Mouse (Mus musculus) cerebellum, postnatal 10 days (tissue): ENCODE data around the gene Ms4a7.
"Not testable (repeated sequence)": the region's sequence is repeated elsewhere in the genome, so short reads cannot be mapped to it uniquely, and the experiment has no call there.

ENCODE experiments used
- DNase-seq, 2 experiments: peaks; one replicate each; pipeline ENCODE4 v3.0.0; 2021; ENCODE audit warnings: mixed read lengths in 2 of 2

The Ms4a7 gene

DNA sequence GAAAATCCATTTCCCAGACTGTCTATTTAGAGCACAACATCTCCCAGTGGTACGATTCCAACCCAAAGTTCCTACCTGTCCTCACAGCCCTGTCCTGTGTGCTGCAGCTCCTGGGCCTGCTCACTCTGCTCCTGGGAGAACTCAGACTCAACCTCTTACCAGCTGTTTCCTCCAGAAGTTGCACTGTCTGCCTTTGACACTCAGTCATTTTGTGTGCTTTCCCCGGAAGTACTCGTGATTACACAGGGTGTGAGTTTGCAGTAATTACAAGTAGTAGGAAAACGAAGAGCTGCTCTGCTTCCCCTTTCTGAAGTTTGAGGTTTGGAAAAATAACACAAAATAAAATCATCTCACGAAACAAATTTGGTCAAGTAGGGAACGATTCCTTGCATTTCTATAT, at the start of gene Ms4a7:
TSS of gene Ms4a7 (minus strand) at position 215 of the 400 bp plus-strand sequence.
- DNase-seq, result no peak

DNA sequence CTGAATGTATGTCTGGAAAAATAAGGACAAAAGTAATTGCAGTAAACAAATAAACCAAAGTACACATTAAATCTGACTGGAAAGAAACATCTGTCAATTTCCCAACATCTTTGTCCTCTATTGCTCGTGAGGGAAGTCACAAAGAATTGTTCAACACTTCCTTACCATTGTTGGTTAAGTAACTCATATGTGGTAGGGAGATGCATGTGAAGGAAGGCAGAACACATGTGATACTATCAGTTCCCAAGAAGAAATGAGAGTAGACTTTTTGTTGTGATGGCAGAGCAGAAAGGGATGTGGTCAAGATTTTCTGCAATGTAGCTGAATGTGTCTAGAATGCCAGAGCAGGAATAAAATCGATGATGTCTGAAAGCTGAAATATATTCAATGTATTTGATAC, 40.5 kb upstream of the Ms4a7 start:
- DNase-seq, result no peak

DNA sequence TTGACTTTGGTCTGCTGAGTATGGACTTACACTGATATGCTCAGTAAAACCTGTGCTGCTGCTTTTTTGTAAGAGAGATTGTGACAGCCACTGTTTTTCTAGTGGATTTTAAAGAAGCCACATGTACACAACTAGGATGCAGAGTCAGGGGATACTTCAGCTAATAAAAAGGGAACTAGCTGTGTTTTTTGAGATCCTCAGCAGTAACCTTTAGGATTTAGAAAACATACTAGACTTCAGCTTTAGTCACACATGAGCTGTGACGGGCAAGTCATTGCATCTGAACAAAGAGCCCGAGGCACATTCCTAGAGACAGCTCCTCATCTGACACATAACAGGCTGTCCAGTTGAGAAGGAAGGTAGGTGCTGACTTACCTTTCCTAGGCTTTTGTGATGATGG, 39.3 kb upstream of the Ms4a7 start, which contains the start of gene Ms4a4a:
TSS of gene Ms4a4a (plus strand) at position 251 of the 400 bp plus-strand sequence.
- no peak for DNase-seq

DNA sequence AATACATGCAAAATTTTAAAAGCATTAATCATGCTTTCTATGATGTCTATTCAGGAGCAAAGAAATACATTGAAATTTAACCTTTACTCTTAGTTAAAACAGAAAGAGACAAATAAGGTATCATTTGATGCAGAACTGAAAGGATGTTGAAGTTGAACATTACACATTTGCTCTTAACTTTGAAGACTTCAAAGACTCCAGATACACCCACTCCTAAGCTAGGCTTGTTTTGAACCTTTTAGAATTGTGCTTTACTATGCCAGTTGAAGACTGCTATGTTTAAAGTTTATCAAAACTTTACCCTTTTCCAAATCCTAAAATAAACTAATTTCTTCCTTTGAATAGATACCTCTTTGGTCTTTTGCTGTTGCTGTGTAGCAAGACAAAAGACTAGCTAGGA, 35.2 kb upstream of the Ms4a7 start:
- no peak for DNase-seq

DNA sequence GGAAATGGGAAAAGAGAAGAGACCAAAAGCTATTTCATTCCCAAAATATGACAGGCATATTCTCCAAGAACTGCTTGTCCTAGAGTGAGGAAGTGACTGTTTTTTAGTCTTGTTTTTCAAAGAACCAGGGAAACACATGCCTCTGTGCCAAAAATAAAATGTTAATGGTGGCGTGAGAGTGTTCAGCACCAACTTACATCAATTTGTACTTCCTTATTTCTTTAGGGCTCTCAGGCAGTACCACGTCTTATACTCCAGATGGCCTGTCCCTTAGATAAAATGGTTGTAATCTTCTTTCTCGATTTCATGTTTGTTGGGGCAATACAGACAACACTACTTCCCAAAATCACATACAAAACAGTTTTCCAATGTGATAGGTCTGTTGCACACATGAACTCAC, 32.4 kb upstream of the Ms4a7 start:
- no peak for DNase-seq

DNA sequence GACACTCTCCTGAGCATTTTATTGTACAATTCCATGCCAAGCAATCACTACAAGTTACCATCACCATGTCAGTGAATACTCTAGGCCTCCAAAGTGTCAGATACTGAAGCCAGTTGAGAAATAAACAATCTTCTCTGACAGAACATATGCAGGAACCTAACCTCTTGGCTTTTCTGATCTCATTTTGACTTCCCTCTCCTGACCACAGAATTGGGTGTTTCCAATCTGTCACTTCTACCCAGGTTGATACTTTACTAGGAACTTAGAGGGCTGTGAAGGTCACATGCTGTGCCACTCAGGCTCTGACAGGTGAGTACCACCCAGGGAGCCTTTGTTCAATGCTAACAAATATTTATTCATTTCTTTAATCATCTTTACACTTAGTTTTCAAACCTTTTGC, 26.1 kb upstream of the Ms4a7 start:
- DNase-seq, result no peak

DNA sequence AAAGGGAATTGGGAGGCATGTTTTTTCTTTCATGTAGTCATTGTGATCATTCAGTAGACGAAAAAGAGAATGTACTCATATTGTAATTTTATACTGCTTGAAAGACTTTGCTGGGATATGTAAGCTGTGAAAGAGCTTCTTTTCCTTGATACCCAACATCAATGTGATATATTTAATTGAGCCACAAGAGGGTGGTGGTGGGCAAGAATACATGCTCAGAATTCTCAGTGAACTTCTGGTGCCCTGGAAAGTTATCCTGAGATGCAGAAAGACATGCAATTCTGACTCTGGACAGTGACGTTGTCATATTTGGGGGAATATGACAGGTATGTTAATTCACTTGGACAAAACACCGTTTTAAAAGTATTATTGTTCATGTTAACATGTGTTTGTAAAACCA, 24.2 kb upstream of the Ms4a7 start:
- DNase-seq, result peak in 1 of 2 experiments; percentile 12

DNA sequence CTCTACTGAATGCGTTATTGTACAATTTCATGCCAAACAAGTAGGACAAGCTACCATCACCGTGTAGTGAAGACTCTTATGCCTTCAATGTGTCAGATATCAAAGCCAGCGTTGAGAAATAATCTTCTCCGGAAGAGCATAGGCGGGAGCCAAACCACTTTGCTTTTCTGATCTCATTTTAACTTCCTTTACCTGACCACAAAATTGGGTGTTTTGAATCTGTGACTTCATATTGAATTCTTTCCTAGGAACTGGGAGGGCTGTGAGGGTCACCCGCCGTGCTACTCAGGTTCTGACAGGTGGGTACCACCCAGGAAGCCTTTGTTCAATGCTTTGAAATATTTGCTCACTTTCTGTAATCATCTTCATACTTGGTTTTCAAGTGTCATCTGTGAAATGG, 19.8 kb upstream of the Ms4a7 start:
- no peak for DNase-seq

DNA sequence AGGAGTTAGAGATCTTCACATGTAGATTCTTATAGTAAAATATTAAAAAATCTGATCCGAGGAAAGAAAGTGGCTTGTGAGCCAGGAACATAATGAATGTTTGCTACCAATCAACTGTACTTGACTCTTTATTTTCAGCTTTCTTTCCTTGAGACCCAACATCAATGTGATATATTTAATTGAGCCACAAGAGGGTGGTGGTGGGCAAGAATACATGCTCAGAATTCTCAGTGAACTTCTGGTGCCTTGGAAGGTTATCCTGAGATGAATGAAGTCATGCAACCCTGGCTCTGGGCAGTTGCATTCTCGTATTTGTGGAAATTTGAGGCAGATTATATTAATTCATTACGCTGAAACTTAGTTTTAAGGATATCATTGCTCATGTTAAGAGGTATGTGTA, 15.9 kb upstream of the Ms4a7 start:
- DNase-seq, result peak; percentile 5 to 25

DNA sequence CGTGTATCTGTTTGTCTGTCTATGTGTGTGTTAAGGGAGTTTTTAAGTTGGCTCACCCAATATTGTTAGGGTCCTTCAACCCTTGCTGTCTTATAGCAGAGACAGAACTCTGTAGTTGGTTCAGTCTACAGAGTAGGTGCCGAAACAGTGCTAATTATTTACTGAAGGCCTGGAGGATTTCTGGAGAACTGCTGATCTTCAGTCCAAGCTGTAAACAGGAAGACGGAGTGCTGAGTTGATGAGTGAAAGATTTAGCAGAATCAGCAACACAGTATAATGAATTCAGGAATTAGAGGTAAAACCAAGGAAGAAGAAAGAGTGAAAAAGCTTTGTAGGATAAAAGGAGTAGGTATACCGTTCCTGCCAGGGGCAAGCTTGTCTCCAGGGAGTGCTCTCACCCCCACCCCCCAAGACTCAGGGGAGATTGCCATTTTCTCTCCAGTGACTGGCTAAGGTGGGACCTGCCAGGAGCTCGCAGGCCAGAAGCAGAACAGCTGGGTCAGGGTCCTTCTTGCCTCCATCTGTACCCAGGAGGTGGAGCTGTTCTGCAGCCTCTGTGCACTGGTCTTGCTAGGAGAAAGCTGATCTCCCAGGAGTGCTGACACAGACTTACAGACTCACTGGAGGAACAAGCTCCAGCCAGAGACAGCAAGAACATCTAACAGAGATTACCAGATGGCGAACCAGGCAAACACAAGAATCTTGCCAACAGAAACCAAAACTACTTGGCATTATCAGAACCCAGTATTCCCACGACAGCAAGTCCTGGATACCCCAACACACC, 13.9 kb upstream of the Ms4a7 start:
- peak; percentile 5 to 6 for DNase-seq

DNA sequence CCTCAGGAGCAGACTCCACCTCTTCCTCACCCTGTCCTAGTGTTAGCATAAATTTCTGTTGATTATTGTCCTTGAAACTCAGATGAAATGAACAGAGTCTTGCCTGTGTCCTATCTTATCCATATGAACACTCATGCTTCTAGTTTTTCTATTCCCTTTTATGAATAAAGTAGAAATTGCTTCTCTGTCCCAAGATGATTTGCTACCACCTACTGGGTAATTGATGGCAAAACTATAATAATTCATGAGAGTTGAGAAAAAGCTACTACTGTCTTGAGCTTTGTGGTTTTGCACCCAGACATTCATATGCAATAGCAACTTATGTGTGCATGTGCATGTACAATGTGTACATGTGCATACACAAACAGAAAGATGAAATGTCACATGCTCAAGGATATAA, 8.0 kb upstream of the Ms4a7 start:
- no peak for DNase-seq

DNA sequence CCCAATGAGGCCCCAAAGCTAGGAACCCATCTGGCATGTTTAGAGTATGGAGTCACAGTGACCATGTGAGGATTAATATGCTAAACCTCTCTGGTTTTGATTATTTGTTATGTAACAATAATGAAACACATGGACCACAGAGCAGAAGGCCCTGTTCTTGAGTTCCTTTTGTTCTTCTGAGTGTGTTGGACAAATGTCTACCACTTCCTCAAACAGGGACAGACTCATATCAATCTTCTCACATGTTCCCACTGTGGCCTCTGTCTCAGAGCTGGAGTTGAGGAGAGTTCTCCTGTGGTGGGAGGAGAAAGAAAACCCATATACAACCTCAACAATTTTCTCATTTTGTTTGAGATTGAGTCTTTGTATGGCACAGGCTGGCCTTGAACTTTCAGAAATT, 7.2 kb upstream of the Ms4a7 start:
- no peak for DNase-seq

DNA sequence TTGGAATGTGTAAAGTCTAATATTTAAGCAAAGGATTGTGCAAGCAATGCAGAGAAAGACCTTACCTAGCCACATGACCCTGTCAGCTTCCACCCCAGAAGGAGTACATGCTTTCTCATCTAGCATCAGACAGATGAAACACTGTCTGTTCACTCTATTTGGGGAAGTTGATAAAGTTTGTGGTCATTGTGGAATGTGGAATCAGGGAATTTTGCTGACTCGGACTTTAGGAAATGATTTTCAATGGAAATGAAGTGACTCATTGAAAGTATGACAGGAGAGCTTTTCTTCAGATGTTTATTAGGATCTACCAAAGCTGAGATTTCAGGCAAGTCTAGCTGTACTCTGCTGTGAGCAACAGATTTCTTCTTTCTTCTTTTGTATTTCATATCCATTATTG, 14.8 kb downstream of the Ms4a7 start:
- DNase-seq, result no peak

DNA sequence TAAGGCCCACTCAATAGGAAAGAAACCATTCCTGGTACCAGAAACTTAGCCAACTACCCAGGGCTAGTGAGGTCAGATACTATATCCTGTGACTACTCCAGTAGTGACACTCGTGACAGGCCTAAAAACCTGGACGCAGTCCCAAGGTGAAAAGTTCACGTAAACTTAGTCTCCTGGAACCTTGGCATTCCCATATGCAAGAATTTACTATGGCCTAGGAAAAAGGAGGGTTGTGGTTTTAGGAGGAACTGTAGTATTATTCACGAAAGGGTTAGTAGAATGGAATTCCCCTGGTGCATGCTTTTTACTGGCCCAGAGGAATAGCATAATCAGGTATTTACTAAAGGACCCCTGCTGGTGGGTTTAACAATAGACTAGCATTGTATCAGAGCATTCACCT, 19.2 kb downstream of the Ms4a7 start:
- DNase-seq, result no peak

DNA sequence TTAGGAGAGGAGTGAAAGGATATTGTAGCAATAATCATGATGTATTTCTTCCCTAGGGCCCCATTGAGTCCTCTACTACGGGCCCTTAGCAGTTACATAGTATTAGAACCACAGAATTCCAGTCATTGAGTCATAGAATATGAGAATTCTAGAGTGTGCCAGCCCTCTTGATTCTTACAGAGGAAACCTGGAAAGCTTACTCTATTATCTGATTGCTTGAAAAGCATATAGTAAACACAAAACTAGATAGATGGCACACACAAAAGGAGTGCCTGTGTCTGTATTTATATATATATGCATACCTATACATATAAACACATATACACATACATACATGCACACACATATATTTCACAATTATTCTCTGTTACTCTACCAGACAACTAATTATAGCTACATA, 21.6 kb downstream of the Ms4a7 start, which contains the start of gene Ms4a14:
TSS of gene Ms4a14 (minus strand) at position 101 of the 400 bp plus-strand sequence.
- DNase-seq, result no peak

DNA sequence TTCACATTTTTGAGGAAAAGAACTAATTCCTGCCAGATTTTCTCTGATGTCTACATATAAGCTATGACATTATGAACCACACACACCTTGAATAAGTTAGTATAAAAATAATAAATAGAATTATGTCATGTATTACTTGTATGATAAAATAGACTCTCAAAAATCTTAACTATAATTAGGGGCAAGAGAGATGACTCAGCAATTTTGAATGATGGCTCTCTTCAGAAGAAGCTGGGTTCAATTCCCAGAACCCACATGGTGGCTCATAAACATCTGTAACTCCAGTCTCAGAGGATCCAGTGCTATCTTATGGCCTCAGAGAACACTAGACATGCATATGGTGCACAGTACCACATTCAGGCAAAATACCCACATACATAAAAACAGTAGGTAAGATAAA, 27.1 kb downstream of the Ms4a7 start:
- DNase-seq, result no peak

DNA sequence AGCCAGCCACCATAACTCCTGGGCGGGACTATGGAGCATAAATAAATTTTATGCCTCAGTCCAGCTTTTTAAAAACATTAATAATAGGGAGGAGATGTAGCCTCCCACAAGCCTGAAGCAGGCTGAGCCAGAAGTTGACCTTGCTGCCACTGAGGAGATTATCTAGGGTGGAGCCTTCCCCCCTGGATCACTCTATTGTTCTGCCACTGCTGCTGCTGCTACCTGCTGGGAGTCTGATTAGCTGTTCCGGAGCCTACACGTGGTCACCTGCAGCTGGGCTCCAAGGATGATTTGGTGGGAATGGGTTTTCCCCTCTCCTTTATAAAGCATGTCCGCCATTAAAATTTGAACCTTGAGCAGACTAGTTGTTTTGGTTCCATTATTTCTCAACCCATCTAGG, 36.4 kb downstream of the Ms4a7 start:
- not testable (repeated sequence) for DNase-seq

DNA sequence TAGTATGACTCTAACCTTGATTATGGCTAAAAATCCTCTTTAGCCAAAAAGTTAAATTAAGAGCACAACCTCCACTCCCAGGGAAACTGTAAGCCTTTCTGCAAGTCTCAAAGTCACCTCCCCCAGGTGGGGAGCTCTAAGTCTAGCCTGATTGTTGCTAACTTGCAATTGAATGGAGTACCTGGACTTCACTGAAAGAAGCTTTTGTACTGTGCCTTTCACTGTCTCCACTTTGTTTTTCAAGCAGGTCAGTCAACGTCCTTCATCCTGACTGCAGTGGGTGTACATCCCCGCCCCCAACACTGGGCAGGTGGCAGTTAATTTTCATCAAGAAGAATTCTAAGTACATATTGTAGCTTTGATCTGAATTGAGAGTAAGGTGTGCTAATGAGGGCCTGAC, 37.0 kb downstream of the Ms4a7 start:
- DNase-seq, result no peak

DNA sequence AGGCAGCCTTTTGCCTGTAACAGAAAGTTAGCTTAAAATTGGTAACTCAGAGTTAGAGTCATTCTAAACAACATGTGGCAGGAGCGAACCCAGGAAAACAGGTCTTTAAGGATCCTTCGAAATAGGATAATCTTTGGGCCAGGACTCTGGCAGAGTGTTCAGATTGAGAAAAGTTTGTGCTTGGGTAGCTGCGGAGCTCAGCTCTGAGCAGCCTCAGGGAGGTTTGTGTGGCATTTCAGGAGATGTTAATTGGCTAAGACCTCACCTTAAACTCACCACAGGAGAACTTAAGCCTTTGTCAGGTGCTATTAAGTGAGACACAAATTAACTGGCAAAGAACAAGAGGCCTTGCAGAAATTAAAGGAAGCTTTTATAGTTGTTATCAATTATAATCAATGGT, 42.3 kb downstream of the Ms4a7 start:
- not testable (repeated sequence) for DNase-seq

DNA sequence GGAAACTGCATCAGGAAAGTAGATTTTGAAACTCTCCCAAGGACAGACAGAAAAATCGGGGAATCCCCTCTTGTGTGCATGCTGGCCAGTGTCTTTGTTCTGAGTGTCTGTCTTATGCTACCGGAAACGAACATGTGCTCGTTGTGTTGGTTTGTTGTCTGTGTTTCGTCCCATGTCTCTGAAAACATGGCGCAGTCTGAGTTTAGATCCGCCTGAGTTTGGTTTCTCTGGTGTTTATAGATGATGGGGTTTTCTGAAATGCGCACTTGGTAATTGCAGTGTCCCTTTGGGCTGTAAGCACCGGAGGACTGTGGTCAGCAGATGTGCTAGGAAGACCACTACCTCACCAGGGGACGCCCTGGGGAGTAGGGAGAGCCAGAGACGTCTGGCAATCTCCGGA, 43.0 kb downstream of the Ms4a7 start:
- no peak for DNase-seq

DNA sequence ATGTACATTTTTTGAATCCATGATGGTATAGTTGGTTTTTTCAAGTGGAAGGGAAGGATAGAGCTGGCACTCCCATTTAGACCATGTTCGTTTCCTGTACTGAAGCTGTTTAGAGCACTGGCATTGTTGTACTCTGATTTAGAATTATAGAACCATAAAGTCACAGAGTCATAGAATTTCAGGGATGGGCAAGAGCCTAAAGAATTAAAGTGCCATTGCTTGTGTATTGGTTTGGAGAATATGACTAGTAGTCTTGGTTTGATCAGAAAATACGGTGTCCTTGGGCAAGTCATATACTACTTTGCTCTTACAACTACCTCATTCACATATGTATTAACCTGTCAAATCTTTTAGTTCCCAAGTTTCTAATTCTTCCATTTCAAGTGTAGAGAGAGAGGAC, 52.2 kb downstream of the Ms4a7 start, which contains the start of gene Ms4a5:
TSS of gene Ms4a5 (minus strand) at position 101 of the 400 bp plus-strand sequence.
- DNase-seq, result no peak

DNA sequence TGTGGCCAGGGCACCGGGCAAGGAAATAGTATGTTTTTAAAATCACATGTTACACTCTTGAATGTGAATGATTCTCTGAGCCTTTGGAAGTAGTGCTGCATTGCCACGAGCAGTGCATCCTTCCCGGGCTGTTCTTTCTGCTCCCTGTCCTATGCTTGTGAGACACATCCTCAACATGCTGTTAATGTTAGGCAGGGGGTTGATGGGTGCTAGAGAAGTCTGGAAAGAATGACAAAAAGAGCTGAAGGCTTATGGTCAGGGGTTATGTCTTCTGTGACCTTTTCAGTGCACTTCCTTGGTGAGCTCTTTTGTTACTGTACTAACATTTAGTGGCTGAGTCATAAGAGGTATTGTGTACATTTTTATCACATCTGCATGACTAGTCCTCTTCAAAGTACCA, 55.7 kb downstream of the Ms4a7 start:
- DNase-seq, result no peak

DNA sequence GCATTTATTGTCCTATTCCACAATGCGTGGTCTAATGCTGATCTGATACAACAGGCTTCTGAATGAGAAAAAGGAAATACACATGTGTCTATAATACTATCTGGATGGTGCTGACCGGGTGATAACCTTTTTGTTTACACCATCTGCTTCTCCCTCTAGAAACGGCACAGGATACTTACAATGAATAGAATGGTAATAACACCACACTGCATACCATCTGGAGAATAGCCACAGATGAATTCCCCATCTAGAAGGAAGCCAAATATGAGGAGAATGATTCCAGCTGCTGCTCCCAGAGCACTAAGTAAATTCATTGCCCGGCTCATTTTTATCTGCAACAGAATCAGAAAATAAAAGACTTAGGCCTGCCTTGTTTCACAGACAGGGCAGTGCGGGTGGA, 59.5 kb downstream of the Ms4a7 start:
- DNase-seq, result no peak
